Mouse (Mus musculus): ENCODE data around the gene Kcnj6. TPM values are rescaled to one million over a fixed set of nuclear protein-coding genes. Genes with fewer than 3 reads are reported as not detected.

Kcnj6 gene
- polyA plus RNA-seq, 1 experiment = 9.7 TPM

DNA sequence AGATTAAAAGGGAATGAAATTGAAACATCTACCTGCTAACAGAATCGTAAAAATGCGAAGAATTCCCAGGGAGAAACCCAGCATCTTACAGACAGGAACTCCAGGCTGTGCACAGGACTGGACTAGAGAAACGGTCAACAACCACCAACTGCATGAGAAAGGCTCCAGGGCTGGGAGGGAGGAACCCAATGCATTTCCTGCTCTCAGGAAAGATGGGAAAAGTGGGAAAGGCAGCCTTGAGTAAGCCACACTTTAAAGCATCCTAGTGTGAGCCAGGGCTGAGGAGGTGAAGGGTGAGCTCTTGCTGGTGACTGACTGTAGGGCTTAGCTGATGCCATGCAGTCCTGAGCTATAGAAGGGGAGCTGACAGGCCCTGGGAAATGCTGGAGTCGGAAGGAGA is 296.4 kb downstream of the Kcnj6 start:
- no peaks in the 10 kb centered on the region for H3K27me3 ChIP-seq (ENCODE audit: control insufficient read depth, insufficient read depth, low read length)
- no peak for TF ChIP-seq CTCF (IDR thresholded peaks at IDR 0.05; ENCODE audit: control insufficient read depth, insufficient read depth, insufficient replicate concordance, low read depth, low read length)
- TF ChIP-seq POLR2A (IDR thresholded peaks at IDR 0.05; ENCODE audit: control insufficient read depth, low read depth, low read length) = no peak
- no peak overlapping the region for H3K4me3 ChIP-seq (ENCODE audit: control insufficient read depth, low read depth, low read length)

More for the DNA sequence above, 296.4 kb downstream of the Kcnj6 start:
- Histone ChIP-seq H3K4me1 (ENCODE audit: control insufficient read depth, insufficient read depth, low read length) (no peaks in the 10 kb centered on the region), H3K36me3 (ENCODE audit: control insufficient read depth, insufficient read depth, low read length) (no peaks in the 10 kb centered on the region), H3K27ac (ENCODE audit: control insufficient read depth, insufficient read depth, low read depth, low read length) (no peak overlapping the region)
